Mouse (Mus musculus) mature B cell (primary cell): ENCODE results near the gene Mapre3.

ENCODE experiments used
- in situ Hi-C: fragments of 300-500 bp; cut with MboI; formaldehyde crosslinking; loops from 2 replicates; pipeline ENCODE4 v1.14.3; 2019

The Mapre3 gene

GRCm38 (mm10) chr5:30886209-30886608 lies 71.8 kb downstream of the Mapre3 start:
- in situ Hi-C loops: no loop called here

- in situ Hi-C loops: no loop called here
These were observed 72.3 kb downstream of the Mapre3 start for GRCm38 (mm10) chr5:30886731-30887130.

- in situ Hi-C loops: no loop called here
These were observed 72.9 kb downstream of the Mapre3 start for GRCm38 (mm10) chr5:30887331-30887761.

- in situ Hi-C loops: no loop called here
These were observed 73.5 kb downstream of the Mapre3 start for GRCm38 (mm10) chr5:30887858-30888336.

GRCm38 (mm10) chr5:30888337-30889087 lies 74.1 kb downstream of the Mapre3 start, which contains the start of gene Agbl5:
Gene Agbl5, plus strand, starts transcription at chr5:30888694.
- in situ Hi-C loops: no loop called here

- in situ Hi-C loops: no loop called here
These were observed 74.8 kb downstream of the Mapre3 start for GRCm38 (mm10) chr5:30889088-30889754.

- in situ Hi-C loops: no loop called here
These were observed 75.9 kb downstream of the Mapre3 start for GRCm38 (mm10) chr5:30890375-30890774.

- in situ Hi-C loops: no loop called here
These were observed 87.4 kb downstream of the Mapre3 start for GRCm38 (mm10) chr5:30901860-30902259.

- in situ Hi-C loops: no loop called here
These were observed 93.1 kb downstream of the Mapre3 start, which contains the start of gene Ost4 for GRCm38 (mm10) chr5:30907413-30908059. Gene Ost4, minus strand, starts transcription at chr5:30907788.

- in situ Hi-C loops: no loop called here
These were observed 94.2 kb downstream of the Mapre3 start for GRCm38 (mm10) chr5:30908426-30909299.

GRCm38 (mm10) chr5:30909300-30909659 lies 94.8 kb downstream of the Mapre3 start:
- in situ Hi-C loops: no loop called here

GRCm38 (mm10) chr5:30909863-30910262 lies 95.4 kb downstream of the Mapre3 start:
- in situ Hi-C loops: no loop called here

- in situ Hi-C loops: no loop called here
These were observed 96.0 kb downstream of the Mapre3 start for GRCm38 (mm10) chr5:30910481-30910880.

GRCm38 (mm10) chr5:30912156-30912555 lies 97.7 kb downstream of the Mapre3 start:
- in situ Hi-C loops: no loop called here

GRCm38 (mm10) chr5:30913060-30913841 lies 98.8 kb downstream of the Mapre3 start, which contains the start of gene Emilin1:
Gene Emilin1, plus strand, starts transcription at chr5:30913402.
- in situ Hi-C loops: no loop called here

- in situ Hi-C loops: no loop called here
These were observed 99.7 kb downstream of the Mapre3 start for GRCm38 (mm10) chr5:30914101-30914635.

- in situ Hi-C loops: no loop called here
These were observed 100.4 kb downstream of the Mapre3 start for GRCm38 (mm10) chr5:30914849-30915248.

GRCm38 (mm10) chr5:30915456-30915855 lies 101.0 kb downstream of the Mapre3 start:
- in situ Hi-C loops: no loop called here
